Mouse (Mus musculus): ENCODE data around the gene Fmo5. TPM values are rescaled to one million over a fixed set of nuclear protein-coding genes. Genes with fewer than 3 reads are reported as not detected.
A peak's percentile ranks its signal among the peaks of the same experiment; 100 is the strongest.

Fmo5 gene
- total RNA-seq, 2 experiments from 2014 or later: 3.8 to 4.3 TPM

GRCm38 (mm10) chr3:97665525-97665924 is 36.9 kb downstream of the Fmo5 start:
- intact Hi-C loops (cut with DNase I): loop anchor here (10.0 kb wide), 1 partner anchor 349 kb away; the partner anchor contains the start of gene Notch2
- no peak overlapping the region for H3K27ac ChIP-seq
- DNase-seq (ENCODE audit: extremely low spot score in 1 of 2, low spot score in 2 of 2): no peak
- no peak for TF ChIP-seq CTCF (IDR thresholded peaks at IDR 0.05)
- H3K4me3 ChIP-seq: no peak overlapping the region

GRCm38 (mm10) chr3:97666154-97666553 is 37.5 kb downstream of the Fmo5 start:
- no peak for TF ChIP-seq CTCF (IDR thresholded peaks at IDR 0.05)
- intact Hi-C loops (cut with DNase I): loop anchor here (10.0 kb wide), 1 partner anchor 349 kb away; the partner anchor contains the start of gene Notch2
- Histone ChIP-seq H3K4me3 (no peak overlapping the region), H3K27ac (no peak overlapping the region)
- no peak for DNase-seq (ENCODE audit: extremely low spot score in 1 of 2, low spot score in 2 of 2)

- TF ChIP-seq CTCF (IDR thresholded peaks at IDR 0.05): no peak
- H3K4me3 ChIP-seq: no peak overlapping the region
- no peak for DNase-seq (ENCODE audit: extremely low spot score in 1 of 2, low spot score in 2 of 2)
- H3K27ac ChIP-seq: no peak overlapping the region
- intact Hi-C loops (cut with DNase I): loop anchor here (10.0 kb wide), 1 partner anchor 348 kb away; the partner anchor contains the start of gene Notch2
Observed at GRCm38 (mm10) chr3:97667093-97667675, 38.6 kb downstream of the Fmo5 start.

- H3K4me3 ChIP-seq: no peak within 1 kb of the TSS
- no peak for DNase-seq (ENCODE audit: extremely low spot score in 1 of 2, low spot score in 2 of 2)
- H3K27ac ChIP-seq: no peak within 1 kb of the TSS
- TF ChIP-seq CTCF (IDR thresholded peaks at IDR 0.05): no peak
- intact Hi-C loops (cut with DNase I): no loop called here
Observed at GRCm38 (mm10) chr3:97674644-97675110, 46.1 kb downstream of the Fmo5 start, which contains the start of gene Gm17651. Gene Gm17651 (minus strand): TSS chr3:97674694.

- Histone ChIP-seq H3K27ac (no peak overlapping the region), H3K4me3 (no peak overlapping the region)
- intact Hi-C loops (cut with DNase I): no loop called here
- no peak for DNase-seq (ENCODE audit: extremely low spot score in 1 of 2, low spot score in 2 of 2)
- TF ChIP-seq CTCF (IDR thresholded peaks at IDR 0.05): no peak
Observed at GRCm38 (mm10) chr3:97676126-97676525, 47.5 kb downstream of the Fmo5 start.

GRCm38 (mm10) chr3:97678416-97678815 is 49.8 kb downstream of the Fmo5 start:
- no peak overlapping the region for H3K4me3 ChIP-seq
- no peak for DNase-seq (ENCODE audit: extremely low spot score in 1 of 2, low spot score in 2 of 2)
- no peak overlapping the region for H3K27ac ChIP-seq
- intact Hi-C loops (cut with DNase I): no loop called here
- no peak for TF ChIP-seq CTCF (IDR thresholded peaks at IDR 0.05)

- Histone ChIP-seq H3K27ac (peak overlapping the region; percentile 76), H3K4me3 (peak overlapping the region; percentile 53)
- TF ChIP-seq CTCF (IDR thresholded peaks at IDR 0.05): peak; percentile 78
- intact Hi-C loops (cut with DNase I): loop anchor here (2.0 to 10.0 kb wide), 2 partner anchors 198 to 544 kb away; partner anchors contain the start of gene Reg4
- DNase-seq (ENCODE audit: extremely low spot score in 1 of 2, low spot score in 2 of 2): peak; percentile 72 to 78
Observed at GRCm38 (mm10) chr3:97680631-97681320, 52.2 kb downstream of the Fmo5 start.

- peak; percentile 66 to 82 for DNase-seq (ENCODE audit: extremely low spot score in 1 of 2, low spot score in 2 of 2)
- intact Hi-C loops (cut with DNase I): loop anchor here (2.0 to 10.0 kb wide), 2 partner anchors 197 to 543 kb away; partner anchors contain the start of gene Reg4
- H3K27ac ChIP-seq: peak overlapping the region; percentile 76
- TF ChIP-seq CTCF (IDR thresholded peaks at IDR 0.05): peak; percentile 70
- H3K4me3 ChIP-seq: peak overlapping the region; percentile 53
Observed at GRCm38 (mm10) chr3:97681321-97682158, 52.9 kb downstream of the Fmo5 start.

- peak overlapping the region; percentile 53 for H3K4me3 ChIP-seq
- intact Hi-C loops (cut with DNase I): loop anchor here (10.0 kb wide), 1 partner anchor 543 kb away; the partner anchor contains the start of gene Reg4
- DNase-seq (ENCODE audit: extremely low spot score in 1 of 2, low spot score in 2 of 2): no peak
- no peak for TF ChIP-seq CTCF (IDR thresholded peaks at IDR 0.05)
- no peak overlapping the region; the same call in 1 of the 2 replicates for H3K27ac ChIP-seq
Observed at GRCm38 (mm10) chr3:97682159-97682502, 53.5 kb downstream of the Fmo5 start.

- DNase-seq (ENCODE audit: extremely low spot score in 1 of 2, low spot score in 2 of 2): no peak
- H3K4me3 ChIP-seq: no peak overlapping the region
- H3K27ac ChIP-seq: no peak overlapping the region
- TF ChIP-seq CTCF (IDR thresholded peaks at IDR 0.05): no peak
- intact Hi-C loops (cut with DNase I): loop anchor here (10.0 kb wide), 1 partner anchor 542 kb away; the partner anchor contains the start of gene Reg4
Observed at GRCm38 (mm10) chr3:97682576-97682975, 54.0 kb downstream of the Fmo5 start.

GRCm38 (mm10) chr3:97683560-97684195 is 55.1 kb downstream of the Fmo5 start:
- intact Hi-C loops (cut with DNase I): loop anchor here (10.0 kb wide), 1 partner anchor 541 kb away; the partner anchor contains the start of gene Reg4
- no peak overlapping the region for H3K4me3 ChIP-seq
- TF ChIP-seq CTCF (IDR thresholded peaks at IDR 0.05): no peak
- DNase-seq (ENCODE audit: extremely low spot score in 1 of 2, low spot score in 2 of 2): no peak
- no peak overlapping the region for H3K27ac ChIP-seq

Data from left cerebral cortex, adult 2 months (tissue).